Mouse (Mus musculus): ENCODE results near the gene Bcl2l14.

Bcl2l14 gene

GRCm38 (mm10) chr6:134402914-134403683 is 7.0 kb downstream of the Bcl2l14 start:
- DNase-seq (ENCODE audit: low spot score in 2 of 2), result peak in 1 of 2 experiments; percentile 77

GRCm38 (mm10) chr6:134403684-134404070 is 7.6 kb downstream of the Bcl2l14 start:
- DNase-seq (ENCODE audit: low spot score in 2 of 2), result no peak

GRCm38 (mm10) chr6:134407226-134407625 is 11.1 kb downstream of the Bcl2l14 start:
- no peak for DNase-seq (ENCODE audit: low spot score in 2 of 2)

GRCm38 (mm10) chr6:134413706-134414531 is 17.8 kb downstream of the Bcl2l14 start:
- DNase-seq (ENCODE audit: low spot score in 2 of 2), result no peak

- no peak for DNase-seq (ENCODE audit: low spot score in 2 of 2)
Observed at GRCm38 (mm10) chr6:134414532-134414883, 18.4 kb downstream of the Bcl2l14 start.

GRCm38 (mm10) chr6:134416556-134417105 is 20.5 kb downstream of the Bcl2l14 start:
- DNase-seq (ENCODE audit: low spot score in 2 of 2), result no peak

- DNase-seq (ENCODE audit: low spot score in 2 of 2), result no peak
Observed at GRCm38 (mm10) chr6:134417886-134418285, 21.8 kb downstream of the Bcl2l14 start.

- DNase-seq (ENCODE audit: low spot score in 2 of 2), result no peak
Observed at GRCm38 (mm10) chr6:134420375-134420774, 24.3 kb downstream of the Bcl2l14 start.

GRCm38 (mm10) chr6:134421921-134422320 is 25.8 kb downstream of the Bcl2l14 start:
- no peak for DNase-seq (ENCODE audit: low spot score in 2 of 2)

- peak in 1 of 2 experiments; percentile 51 for DNase-seq (ENCODE audit: low spot score in 2 of 2)
Observed at GRCm38 (mm10) chr6:134425216-134425717, 29.1 kb downstream of the Bcl2l14 start.

GRCm38 (mm10) chr6:134427165-134427564 is 31.0 kb downstream of the Bcl2l14 start:
- DNase-seq (ENCODE audit: low spot score in 2 of 2), result no peak

- DNase-seq (ENCODE audit: low spot score in 2 of 2), result no peak
Observed at GRCm38 (mm10) chr6:134428455-134428854, 32.3 kb downstream of the Bcl2l14 start.

- no peak for DNase-seq (ENCODE audit: low spot score in 2 of 2)
Observed at GRCm38 (mm10) chr6:134430161-134430799, 34.2 kb downstream of the Bcl2l14 start.

- DNase-seq (ENCODE audit: low spot score in 2 of 2), result no peak
Observed at GRCm38 (mm10) chr6:134431583-134431982, 35.5 kb downstream of the Bcl2l14 start.

GRCm38 (mm10) chr6:134433281-134433680 is 37.2 kb downstream of the Bcl2l14 start:
- DNase-seq (ENCODE audit: low spot score in 2 of 2), result no peak

GRCm38 (mm10) chr6:134434044-134434443 is 37.9 kb downstream of the Bcl2l14 start:
- DNase-seq (ENCODE audit: low spot score in 2 of 2), result no peak

- no peak for DNase-seq (ENCODE audit: low spot score in 2 of 2)
Observed at GRCm38 (mm10) chr6:134434866-134435390, 38.8 kb downstream of the Bcl2l14 start.

- no peak for DNase-seq (ENCODE audit: low spot score in 2 of 2)
Observed at GRCm38 (mm10) chr6:134436955-134437354, 40.8 kb downstream of the Bcl2l14 start.

- peak in 1 of 2 experiments; percentile 41 for DNase-seq (ENCODE audit: low spot score in 2 of 2)
Observed at GRCm38 (mm10) chr6:134439401-134440021, 43.4 kb downstream of the Bcl2l14 start.

GRCm38 (mm10) chr6:134440023-134440422 is 43.9 kb downstream of the Bcl2l14 start:
- DNase-seq (ENCODE audit: low spot score in 2 of 2), result no peak

GRCm38 (mm10) chr6:134441716-134442115 is 45.6 kb downstream of the Bcl2l14 start:
- no peak for DNase-seq (ENCODE audit: low spot score in 2 of 2)

Data from urinary bladder, postnatal 4 days (tissue).